Mouse (Mus musculus): ENCODE results near the gene Olfr1157.

Gene Olfr1157

GRCm38 (mm10) chr2:87968199-87968598 lies at the start of gene Olfr1157:
TSS of gene Olfr1157 (minus strand) at chr2:87968299.
- no peak for DNase-seq (ENCODE audit: low read depth, low spot score)

- DNase-seq (ENCODE audit: low read depth, low spot score), result no peak
Observed at GRCm38 (mm10) chr2:88007515-88008318, 39.6 kb upstream of the Olfr1157 start, which contains the start of gene Olfr1160. TSS of gene Olfr1160 (minus strand) at chr2:88008268.

GRCm38 (mm10) chr2:87989813-87990212 lies 21.7 kb upstream of the Olfr1157 start, which contains the start of gene Olfr1158:
TSS of gene Olfr1158 (plus strand) at chr2:87990113.
- no peak for DNase-seq (ENCODE audit: low read depth, low spot score)

GRCm38 (mm10) chr2:87974563-87974962 lies 6.5 kb upstream of the Olfr1157 start, which contains the start of gene Olfr74:
TSS of gene Olfr74 (minus strand) at chr2:87974663.
- no peak for DNase-seq (ENCODE audit: low read depth, low spot score)

- no peak for DNase-seq (ENCODE audit: low read depth, low spot score)
Observed at GRCm38 (mm10) chr2:87953000-87953399, 15.1 kb downstream of the Olfr1157 start, which contains the start of gene Olfr1156. TSS of gene Olfr1156 (minus strand) at chr2:87953100.

- no peak for DNase-seq (ENCODE audit: low read depth, low spot score)
Observed at GRCm38 (mm10) chr2:87945037-87945436, 23.1 kb downstream of the Olfr1157 start, which contains the start of gene Olfr1155. TSS of gene Olfr1155 (minus strand) at chr2:87945137.

All from R1 (cell line).